Mouse (Mus musculus) megakaryocyte, embryonic 14.5 days (primary cell): Measurements from ENCODE around the gene L3mbtl2.

ENCODE experiments used
- FLI1 ChIP-seq: IDR thresholded peaks from 2 replicates; pipeline ENCODE4 v1.6.1; 2012; ENCODE audit warnings: low read length, inconsistent platforms, mixed read lengths
- GATA1 ChIP-seq: IDR thresholded peaks from 3 replicates; pipeline ENCODE4 v1.6.1; 2012; ENCODE audit warnings: mixed read lengths, low read length, inconsistent platforms, borderline replicate concordance

- no peak for TF ChIP-seq GATA1
- TF ChIP-seq FLI1, result no peak
These were observed 34.8 kb downstream of the L3mbtl2 start for GRCm38 (mm10) chr15:81698532-81698931.
